Mouse (Mus musculus) ES-Bruce4 (cell line): ENCODE results near the gene Garem2.

Experiments
- CTCF ChIP-seq: IDR thresholded peaks from one replicate; pipeline ENCODE4 v1.8.1; 2011; ENCODE audit warnings: low read depth, low read length
- EP300 ChIP-seq: IDR thresholded peaks from 2 replicates; pipeline ENCODE4 v1.6.1; 2011; ENCODE audit warnings: low read depth, low read length; ENCODE audit not compliant: insufficient read depth
- POLR2A ChIP-seq: IDR thresholded peaks from one replicate; pipeline ENCODE4 v1.8.1; 2011; ENCODE audit warnings: low read length; ENCODE audit not compliant: insufficient read depth

- no peak for TF ChIP-seq EP300
- TF ChIP-seq POLR2A = no peak
- no peak for TF ChIP-seq CTCF
Measured at GRCm38 (mm10) chr5:30128680-30129079, 23.7 kb downstream of the Garem2 start.
